Comparison of ENCODE assay signal across 8 mouse cellular contexts in genomic region chr6:91659841-91660509, GRCm38 (mm10). TPM values are rescaled to one million over a fixed set of nuclear protein-coding genes. Genes with fewer than 3 reads are reported as not detected.
DNase-seq lines count a peak whose midpoint lies in the region.

No protein-coding gene starts in this region.

- peak; percentile 31 for DNase-seq in testis, postnatal 14 days (ENCODE audit: low spot score)
- no peak for DNase-seq in testis, postnatal 10 days (ENCODE audit: low spot score)
- peak; percentile 32 for DNase-seq in gastrocnemius, postnatal 25 days
- DNase-seq in kidney, postnatal 25 days, result peak; percentile 67 to 93
- peak; percentile 21 for DNase-seq in skeletal muscle tissue, adult 2 months (ENCODE audit: low read depth, low spot score)
- DNase-seq in right cerebral cortex, adult 18-20 months, result no peak
- no peak for DNase-seq in right cerebral cortex, postnatal 14 days
- no peak for DNase-seq in embryo, embryonic 11 days

RNA-seq across cellular contexts. Expression of gene Slc6a6, which starts 23.9 kb away (rescaled TPM):
- total RNA-seq in gastrocnemius, postnatal 25 days (2021), result 10 to 100 TPM; 52.1 to 57.8 TPM

Comparison
In these comparisons a context has a peak if more than half of its experiments do, and no peak if none do; other contexts are left out.
1. DNase-seq: peak in testis, postnatal 14 days (single experiment), gastrocnemius, postnatal 25 days (single experiment), kidney, postnatal 25 days (2 of 2) and skeletal muscle tissue, adult 2 months (single experiment); none in testis, postnatal 10 days (single experiment), right cerebral cortex, adult 18-20 months (single experiment), right cerebral cortex, postnatal 14 days (single experiment) and embryo, embryonic 11 days (single experiment).